Mouse (Mus musculus): Measurements from ENCODE around the gene Ryr2.

- no peak for TF ChIP-seq CTCF (IDR thresholded peaks at IDR 0.05; ENCODE audit: control insufficient read depth, insufficient read depth, insufficient read length)
- TF ChIP-seq CEBPB (IDR thresholded peaks at IDR 0.05; ENCODE audit: low read depth) = no peak
- TF ChIP-seq USF1 (IDR thresholded peaks at IDR 0.05; ENCODE audit: low read depth) = no peak
Observed at GRCm38 (mm10) chr13:12008995-12009689, 97.6 kb downstream of the Ryr2 start.
